Mouse (Mus musculus): ENCODE data around the gene Olfr577.

- no peak for TF ChIP-seq POLR2A (IDR thresholded peaks at IDR 0.05; ENCODE audit: extremely low read depth, insufficient read depth, low read length)
- TF ChIP-seq CTCF (IDR thresholded peaks at IDR 0.05; ENCODE audit: extremely low read depth, insufficient read depth, low read length): no peak
Measured at GRCm38 (mm10) chr7:102924109-102924508, 51.6 kb downstream of the Olfr577 start, which contains the start of gene Olfr572.
